Mouse (Mus musculus): ENCODE results near the gene Ush1c. TPM values are rescaled to one million over a fixed set of nuclear protein-coding genes. Genes with fewer than 3 reads are reported as not detected.

Gene Ush1c
- polyA plus RNA-seq (2015; fragmentation: Nextera tagmentation; extraction: Ambion mirVana), result not detected in 2 replicates

GRCm38 (mm10) chr7:46238346-46238745, at the start of gene Ush1c:
Ush1c (minus strand) TSS chr7:46238503.

GRCm38 (mm10) chr7:46240696-46241095, 2.4 kb upstream of the Ush1c start, which contains the start of gene Otog:
Otog (plus strand) TSS chr7:46240987.

GRCm38 (mm10) chr7:46179431-46180275, 58.6 kb downstream of the Ush1c start, which contains the start of gene Abcc8:
Abcc8 (minus strand) TSS chr7:46180033.

Other genes starting within 250 kb of the Ush1c start
- gene Abcc6, start 208.2 kb downstream of the Ush1c start, polyA plus RNA-seq (2015; fragmentation: Nextera tagmentation; extraction: Ambion mirVana), result 0.16 and 0.65 TPM in 2 replicates
- 14.5 and 14.8 TPM in 2 replicates for gene Nomo1, start 204.8 kb downstream of the Ush1c start, polyA plus RNA-seq (2015; fragmentation: Nextera tagmentation; extraction: Ambion mirVana)
- 7.8 and 10.6 TPM in 2 replicates for gene Kcnj11, start 137.7 kb downstream of the Ush1c start, polyA plus RNA-seq (2015; fragmentation: Nextera tagmentation; extraction: Ambion mirVana)
- gene Abcc8, start 58.5 kb downstream of the Ush1c start, polyA plus RNA-seq (2015; fragmentation: Nextera tagmentation; extraction: Ambion mirVana), result 4.9 and 5.1 TPM in 2 replicates
- gene Otog, start 2.5 kb upstream of the Ush1c start, polyA plus RNA-seq (2015; fragmentation: Nextera tagmentation; extraction: Ambion mirVana), result 0.43 and 0.44 TPM in 2 replicates
- gene Myod1, start 138.0 kb upstream of the Ush1c start, polyA plus RNA-seq (2015; fragmentation: Nextera tagmentation; extraction: Ambion mirVana), result 67.2 and 69.4 TPM in 2 replicates
- 8.1 and 10.1 TPM in 2 replicates for gene Kcnc1, start 158.0 kb upstream of the Ush1c start, polyA plus RNA-seq (2015; fragmentation: Nextera tagmentation; extraction: Ambion mirVana)